Mouse (Mus musculus) layer of hippocampus, adult 18-20 months (tissue): ENCODE measurements around the gene Rpgrip1. TPM values are rescaled to one million over a fixed set of nuclear protein-coding genes. Genes with fewer than 3 reads are reported as not detected.
"Not testable (repeated sequence)": the region's sequence is repeated elsewhere in the genome, so short reads cannot be mapped to it uniquely, and the experiment has no call there.

ENCODE experiments used
- DNase-seq, 2 experiments: peaks; one replicate each; pipeline ENCODE4 v3.0.0; 2022; ENCODE audit warnings: low spot score in 2 of 2
- long read RNA-seq: library from polyadenylated mRNA; stranded (forward); transcript quantifications from one replicate; pipeline ENCODE4 v2.0.0, GENCODE M21; 2021
- total RNA-seq, 2 experiments: library from RNA; stranded (reverse); gene quantifications; 2 replicates each; pipeline ENCODE4 v1.2.3; 2021

Gene Rpgrip1
- 1 to 10 TPM; 1.2 to 1.9 TPM for total RNA-seq
- long read RNA-seq, partial matches to known transcripts = 0 of 1 reads
- long read RNA-seq, other reads (novel, unspliced or antisense) = 1 of 1 reads

DNA sequence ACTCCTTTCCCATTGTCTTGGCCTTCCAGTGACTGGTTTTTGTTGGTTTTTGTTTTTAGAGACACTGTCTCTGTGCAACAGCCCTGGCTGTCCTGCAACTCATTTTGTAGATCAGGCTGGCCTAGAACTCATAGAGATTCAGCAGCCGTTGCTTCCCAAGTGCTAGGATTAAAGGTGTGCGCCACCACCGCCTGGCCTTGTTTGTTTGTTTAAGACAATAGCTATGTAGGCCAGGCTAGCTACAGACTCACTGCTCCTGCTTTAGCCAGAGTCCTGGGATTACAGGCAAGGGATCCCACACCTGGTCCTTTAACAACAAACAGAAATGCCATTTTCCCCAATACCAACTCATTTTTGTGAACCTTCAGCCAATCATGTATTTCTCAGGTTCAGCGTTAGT, at the start of gene Rpgrip1:
Gene Rpgrip1 (plus strand): TSS at position 359 of the 400 bp plus-strand sequence.
- no peak for DNase-seq

GRCm38 (mm10) chr14:52060800-52061199, 49.7 kb upstream of the Rpgrip1 start:
- peak in 1 of 2 experiments; percentile 30 for DNase-seq

- DNase-seq = no peak
These were observed 48.7 kb upstream of the Rpgrip1 start for GRCm38 (mm10) chr14:52061798-52062197.

DNA sequence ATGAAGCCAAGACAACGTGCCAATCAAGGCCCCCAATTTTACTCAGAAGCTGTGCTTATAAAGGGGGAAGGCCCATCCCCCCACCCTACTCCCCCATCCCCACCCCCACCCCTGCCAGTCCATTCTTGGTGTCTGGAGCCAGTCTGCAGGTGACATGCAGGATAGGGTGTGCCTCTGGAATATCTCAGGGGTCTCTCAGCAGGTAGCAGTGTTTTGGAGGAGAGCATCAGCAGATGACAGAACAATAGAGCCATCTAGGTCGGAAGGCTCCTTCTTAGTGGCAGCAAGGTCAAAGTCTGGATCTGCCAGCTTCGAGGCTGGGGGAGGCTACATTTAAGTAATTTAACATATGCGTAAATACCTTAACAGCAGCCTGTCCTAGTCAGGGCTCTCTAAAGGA, 44.4 kb upstream of the Rpgrip1 start:
- no peak for DNase-seq

DNA sequence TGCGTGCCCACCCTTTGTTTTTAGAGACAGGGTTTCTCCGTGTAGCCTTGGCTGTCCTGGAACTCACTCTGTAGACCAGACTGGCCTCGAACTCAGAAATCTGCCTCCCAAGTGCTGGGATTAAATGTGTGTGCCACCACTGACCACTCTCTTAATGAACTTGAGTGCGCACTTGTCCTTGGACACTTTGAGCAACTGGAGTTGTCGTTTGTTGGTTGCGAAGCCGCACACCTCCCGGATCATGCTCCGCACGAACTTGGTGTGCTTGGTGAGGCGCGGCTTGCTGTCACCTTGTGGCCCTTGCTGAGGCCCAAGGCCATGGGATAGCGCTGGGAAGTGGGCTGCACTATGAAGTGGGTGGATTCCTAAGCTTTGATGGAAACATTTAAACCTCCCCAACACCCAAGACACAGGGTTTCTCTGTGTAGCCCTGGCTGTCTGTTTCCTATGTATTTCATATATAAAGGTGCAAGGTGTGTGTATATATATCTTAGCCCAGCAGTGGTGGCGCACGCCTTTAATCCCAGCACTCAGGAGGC, 38.8 kb upstream of the Rpgrip1 start:
- DNase-seq = no peak

GRCm38 (mm10) chr14:52083083-52083482, 27.4 kb upstream of the Rpgrip1 start:
- no peak for DNase-seq

DNA sequence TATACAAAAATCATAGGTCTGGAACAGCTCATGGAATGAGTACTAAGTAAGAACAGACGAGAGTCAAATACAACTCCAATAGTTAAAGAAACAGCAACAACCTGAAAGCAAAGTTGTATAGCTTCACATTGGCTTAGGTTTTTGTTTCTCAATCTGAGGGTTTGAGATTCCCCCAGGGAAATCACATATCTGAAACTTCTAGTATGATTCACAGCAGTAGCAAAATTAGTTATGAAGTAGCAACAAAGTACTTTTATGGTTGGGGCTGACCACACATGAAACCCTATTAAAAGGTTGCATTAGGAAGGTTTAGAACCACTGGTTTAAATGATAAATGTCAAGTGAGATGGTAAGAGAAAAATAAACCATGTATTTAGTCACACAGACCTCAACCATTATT, 16.0 kb upstream of the Rpgrip1 start:
- no peak for DNase-seq

DNA sequence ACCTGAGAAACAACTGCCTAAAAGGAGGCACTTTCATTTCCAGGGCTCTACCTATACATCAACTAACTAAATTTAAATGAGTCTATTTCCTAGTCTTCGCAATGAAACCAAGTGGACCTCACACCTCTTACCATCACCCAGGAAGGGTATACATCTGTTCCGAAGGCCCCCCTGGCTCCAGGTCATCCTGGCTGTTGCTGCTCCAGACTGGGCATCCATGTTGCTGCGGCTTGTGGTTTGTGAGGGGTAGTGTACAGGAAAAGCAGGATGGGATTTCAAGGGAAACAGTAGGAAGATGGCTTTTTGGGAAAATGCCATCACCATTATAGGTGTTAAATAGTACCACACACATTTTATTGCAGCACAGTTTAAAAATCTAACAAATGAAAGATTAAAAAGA, 13.3 kb upstream of the Rpgrip1 start:
- not testable (repeated sequence) for DNase-seq

DNA sequence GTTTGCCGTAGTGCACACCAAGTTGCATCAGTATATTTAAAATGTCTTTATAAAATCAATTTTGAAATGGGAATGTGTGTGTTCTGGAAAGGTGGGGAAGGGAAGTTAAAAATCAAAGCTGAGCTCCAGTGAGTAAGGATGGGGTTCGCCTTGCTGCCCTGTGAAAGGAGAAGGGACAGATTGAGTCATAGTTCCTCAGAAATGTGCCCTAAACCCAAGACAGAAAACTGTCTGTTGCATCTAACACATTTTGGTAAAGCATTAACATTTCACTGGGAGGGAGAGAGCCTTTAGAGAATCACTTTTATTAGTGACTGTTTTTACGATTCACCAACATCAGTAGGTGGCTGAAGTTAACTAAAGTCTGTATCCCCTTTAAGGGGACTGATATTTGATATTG, 12.1 kb upstream of the Rpgrip1 start:
- DNase-seq = not testable (repeated sequence)

GRCm38 (mm10) chr14:52099563-52099962, 10.9 kb upstream of the Rpgrip1 start:
- DNase-seq = no peak

- no peak for DNase-seq
These were observed 10.1 kb upstream of the Rpgrip1 start for GRCm38 (mm10) chr14:52100170-52100960.

- no peak for DNase-seq
These were observed 9.0 kb upstream of the Rpgrip1 start for GRCm38 (mm10) chr14:52101285-52102157.

DNA sequence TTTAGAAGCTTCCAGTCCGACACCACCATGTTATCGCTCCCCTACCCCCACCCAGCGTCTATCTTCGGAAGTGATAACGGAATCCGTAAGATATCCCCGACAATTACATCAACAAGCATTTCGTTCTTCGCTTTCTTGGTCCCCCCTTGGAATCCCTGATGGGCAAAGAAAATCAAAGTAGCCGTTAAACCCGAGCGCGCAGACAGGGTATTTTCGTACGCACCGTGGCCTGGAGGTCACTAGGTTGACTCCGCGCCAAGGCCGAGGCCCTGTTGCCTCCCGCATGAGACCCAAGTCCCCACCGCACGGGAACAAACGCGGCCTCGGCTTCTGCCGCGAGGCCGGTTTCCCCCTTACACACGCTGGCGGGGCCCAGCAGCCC, 7.0 kb upstream of the Rpgrip1 start:
- no peak for DNase-seq

DNA sequence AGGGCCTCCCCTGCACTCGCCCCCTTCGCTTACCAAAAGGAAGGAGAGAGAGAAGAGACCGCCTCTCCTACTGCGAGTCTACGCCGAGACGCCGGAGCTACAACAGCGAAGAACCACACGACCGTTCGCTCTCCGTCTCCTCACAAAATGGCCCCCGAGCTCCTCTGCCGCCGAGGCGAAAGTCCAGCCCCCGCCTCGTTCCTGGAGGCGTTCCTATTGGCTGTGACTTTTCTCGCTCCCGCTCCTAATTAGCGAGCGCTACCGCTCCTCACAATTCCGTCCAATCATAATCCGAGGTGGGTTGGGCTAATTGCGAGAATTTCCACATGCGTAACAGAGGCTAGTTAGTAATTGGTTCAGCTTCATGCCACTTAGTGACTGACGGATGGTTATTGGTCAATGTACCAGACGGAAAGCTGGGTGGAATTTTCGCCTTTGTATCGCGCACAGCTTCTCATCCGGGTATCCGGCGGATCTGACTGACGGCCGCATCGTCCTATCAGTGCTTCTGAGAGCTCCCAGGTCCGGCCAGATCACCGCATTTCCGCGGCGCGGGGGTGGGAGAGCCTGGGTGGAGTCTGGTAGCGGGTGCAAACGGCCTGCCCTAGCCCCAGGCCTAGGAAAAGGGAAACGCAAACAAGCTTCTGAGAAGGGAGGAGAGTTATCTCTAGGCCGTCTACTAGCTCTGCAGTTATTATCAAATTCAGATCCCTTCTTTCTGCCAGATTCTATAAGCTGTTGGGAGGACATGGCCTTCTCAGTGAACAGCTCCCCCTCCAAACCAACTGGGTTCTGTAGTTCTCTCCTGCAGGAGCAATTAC, 6.4 kb upstream of the Rpgrip1 start, which contains the start of gene Hnrnpc:
Gene Hnrnpc (minus strand): TSS at position 173 of the 821 bp plus-strand sequence.
- DNase-seq = peak; percentile 100

DNA sequence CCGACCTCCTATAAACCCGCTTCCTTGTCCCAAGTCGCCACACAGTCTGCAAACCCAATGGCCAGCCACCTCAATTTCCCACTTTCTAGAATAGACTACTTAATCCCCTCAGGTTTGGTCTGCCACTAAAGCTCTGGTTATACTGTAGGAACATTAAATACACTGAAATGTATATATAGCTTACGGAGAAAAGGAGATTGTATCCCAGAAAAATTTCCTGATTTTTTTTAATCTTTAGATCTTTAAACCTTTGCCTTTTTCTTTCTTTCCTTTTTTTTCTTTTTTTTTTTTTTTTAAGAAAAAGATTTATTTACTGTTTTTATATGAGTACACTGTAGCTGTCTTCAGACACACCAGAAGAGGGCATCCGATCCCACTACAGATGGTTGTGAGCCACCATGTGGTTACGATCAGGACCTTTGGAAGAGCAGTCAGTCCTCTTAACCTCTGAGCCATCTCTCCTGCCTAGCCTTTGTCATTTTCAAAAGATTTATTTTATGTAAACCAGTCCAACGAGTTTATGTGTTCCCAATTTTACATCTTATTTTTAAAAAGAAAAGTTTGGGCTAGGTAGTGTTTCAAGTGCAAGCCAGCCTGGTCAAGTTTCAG, 5.7 kb upstream of the Rpgrip1 start:
- DNase-seq = no peak

GRCm38 (mm10) chr14:52105308-52105707, 5.2 kb upstream of the Rpgrip1 start:
- no peak for DNase-seq

- DNase-seq = peak in 1 of 2 experiments; percentile 19
These were observed 3.8 kb upstream of the Rpgrip1 start for GRCm38 (mm10) chr14:52106741-52107140.

DNA sequence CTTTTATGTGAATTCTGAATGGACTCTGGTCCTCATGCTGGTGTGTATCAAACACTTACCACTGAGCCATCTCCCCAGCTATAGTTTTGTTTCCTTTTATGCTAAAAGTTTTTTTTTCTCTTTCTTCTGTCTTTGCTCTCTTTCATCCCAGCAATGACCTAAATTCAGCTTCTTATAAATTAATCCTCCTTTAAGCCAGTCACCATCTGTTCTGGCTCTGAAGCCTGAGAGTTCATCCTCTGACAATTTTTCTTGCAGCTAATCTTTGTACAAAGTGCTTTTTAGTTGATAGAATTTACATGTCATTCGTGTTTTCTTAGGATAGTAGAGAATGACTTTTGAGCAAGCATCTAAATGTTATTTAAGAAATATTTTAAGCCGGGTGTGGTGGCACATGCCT, 2.5 kb upstream of the Rpgrip1 start:
- no peak for DNase-seq

GRCm38 (mm10) chr14:52114101-52114500, 3.6 kb downstream of the Rpgrip1 start:
- DNase-seq = no peak

- no peak for DNase-seq
These were observed 6.7 kb downstream of the Rpgrip1 start for GRCm38 (mm10) chr14:52117241-52117640.
